Mouse (Mus musculus) midbrain, embryonic 16.5 days (tissue): ENCODE measurements around the gene Acadm. TPM values are rescaled to one million over a fixed set of nuclear protein-coding genes. Genes with fewer than 3 reads are reported as not detected.

Experiments used
- ATAC-seq: fragments of 200-750 bp; cut with Nextera tagmentation; 2 replicates; pipeline ENCODE4 v1.8.0; 2017; ENCODE audit warnings: moderate TSS enrichment
- H3K27ac ChIP-seq: fragments of 300-500 bp; sonication (generic); 2 replicates; pipeline ENCODE4 v1.5.1; 2014; ENCODE audit warnings: mild to moderate bottlenecking, low read length, mixed read lengths
- H3K27me3 ChIP-seq: fragments of 300-500 bp; sonication (generic); 2 replicates; pipeline ENCODE4 v1.6.1; 2014; ENCODE audit warnings: low read depth, low read length, mixed read lengths; ENCODE audit not compliant: control insufficient read depth, insufficient read depth
- H3K36me3 ChIP-seq: fragments of 300-500 bp; sonication (generic); 2 replicates; pipeline ENCODE4 v1.6.1; 2014; ENCODE audit warnings: mild to moderate bottlenecking, low read length, moderate library complexity, mixed read lengths; ENCODE audit not compliant: control insufficient read depth, insufficient read depth
- H3K4me1 ChIP-seq: fragments of 300-500 bp; sonication (generic); 2 replicates; pipeline ENCODE4 v1.6.1; 2014; ENCODE audit warnings: mild to moderate bottlenecking, low read length, mixed read lengths; ENCODE audit not compliant: control insufficient read depth, insufficient read depth
- H3K4me2 ChIP-seq: fragments of 300-500 bp; sonication (generic); 2 replicates; pipeline ENCODE4 v1.6.1; 2014; ENCODE audit warnings: mild to moderate bottlenecking, low read length, mixed read lengths
- H3K4me3 ChIP-seq: fragments of 300-500 bp; sonication (generic); 2 replicates; pipeline ENCODE4 v1.5.1; 2014; ENCODE audit warnings: low read depth, mild to moderate bottlenecking, low read length, moderate library complexity, mixed read lengths
- H3K9ac ChIP-seq: fragments of 300-500 bp; sonication (generic); 2 replicates; pipeline ENCODE4 v1.6.1; 2014; ENCODE audit warnings: low read depth, low read length, mixed read lengths
- H3K9me3 ChIP-seq: fragments of 300-500 bp; sonication (generic); replicated peaks from 2 replicates; pipeline ENCODE4 v1.6.1; 2014; ENCODE audit warnings: mild to moderate bottlenecking, low read length, mixed read lengths; ENCODE audit not compliant: control insufficient read depth, poor library complexity, severe bottlenecking
- WGBS: fragments of 180-500 bp; shearing (Covaris S2); extraction: QIAGEN DNeasy Blood & Tissue Kit; methylation state at CpG from one replicate; pipeline ENCODE4 v1.1.7; 2014; 5-methylcytosine and 5-hydroxymethylcytosine counted together
- polyA plus RNA-seq: library from polyadenylated mRNA; unstranded; fragments of >200 nt; fragmentation: Nextera tagmentation; extraction: Ambion mirVana; gene quantifications from 2 replicates; pipeline ENCODE4 v1.2.1, GENCODE M21; 2015

Gene Acadm
- polyA plus RNA-seq, 1 experiment from 2014 or later = 65.6 TPM

GRCm38 (mm10) chr3:153943901-153944334 is 514 bp downstream of the Acadm start:
- peak; percentile 72 for ATAC-seq
- H3K4me2 ChIP-seq = peak overlapping the region; percentile 83
- H3K27ac ChIP-seq = peak overlapping the region; percentile 77
- H3K27me3 ChIP-seq = no peaks in the 10 kb centered on the region
- peak overlapping the region; percentile 51 for H3K4me3 ChIP-seq
- H3K4me1 ChIP-seq = peaks cover 5% of the 10 kb centered on the region; the same call in 1 of the 2 replicates
- no peaks in the 10 kb centered on the region for H3K36me3 ChIP-seq
- H3K9me3 ChIP-seq = no peaks in the 10 kb centered on the region
- peak overlapping the region; percentile 67 for H3K9ac ChIP-seq
- 0% methylated on average over 19 of the region's 19 CpGs for WGBS

GRCm38 (mm10) chr3:153943003-153943640 is 1.3 kb downstream of the Acadm start:
- Histone ChIP-seq H3K4me2 (peak overlapping the region; percentile 83), H3K27ac (no peak overlapping the region), H3K36me3 (no peaks in the 10 kb centered on the region), H3K4me1 (peaks cover 5% of the 10 kb centered on the region; the same call in 1 of the 2 replicates), H3K9ac (no peak overlapping the region), H3K4me3 (peak overlapping the region; percentile 51), H3K9me3 (no peaks in the 10 kb centered on the region), H3K27me3 (no peaks in the 10 kb centered on the region)
- no peak for ATAC-seq
- WGBS = 30% methylated on average over 12 of the region's 12 CpGs

- H3K27me3 ChIP-seq = no peaks in the 10 kb centered on the region
- H3K9me3 ChIP-seq = no peaks in the 10 kb centered on the region
- H3K4me1 ChIP-seq = peaks cover 5% of the 10 kb centered on the region; the same call in 1 of the 2 replicates
- no peak for ATAC-seq
- peaks cover 4% of the 10 kb centered on the region; the same call in 1 of the 2 replicates for H3K36me3 ChIP-seq
- no peak overlapping the region for H3K9ac ChIP-seq
- H3K4me2 ChIP-seq = no peak overlapping the region
- H3K27ac ChIP-seq = no peak overlapping the region
- WGBS = 96% methylated on average over 13 of the region's 13 CpGs
- H3K4me3 ChIP-seq = no peak overlapping the region
Measured at GRCm38 (mm10) chr3:153941613-153942012, 2.8 kb downstream of the Acadm start.

GRCm38 (mm10) chr3:153940486-153940885 is 3.9 kb downstream of the Acadm start:
- Histone ChIP-seq H3K36me3 (peaks cover 7% of the 10 kb centered on the region; the same call in 1 of the 2 replicates), H3K4me1 (peaks cover 5% of the 10 kb centered on the region; the same call in 1 of the 2 replicates), H3K4me2 (no peak overlapping the region), H3K27ac (no peak overlapping the region), H3K4me3 (no peak overlapping the region), H3K27me3 (no peaks in the 10 kb centered on the region), H3K9ac (no peak overlapping the region), H3K9me3 (no peaks in the 10 kb centered on the region)
- ATAC-seq = no peak
- 95% methylated on average over 9 of the region's 9 CpGs for WGBS

GRCm38 (mm10) chr3:153940021-153940420 is 4.4 kb downstream of the Acadm start:
- WGBS = 81% methylated on average over 8 of the region's 8 CpGs

GRCm38 (mm10) chr3:153937116-153937810 is 7.2 kb downstream of the Acadm start:
- Histone ChIP-seq H3K36me3 (peaks cover 14% of the 10 kb centered on the region; the same call in 1 of the 2 replicates), H3K9me3 (no peaks in the 10 kb centered on the region), H3K4me1 (no peaks in the 10 kb centered on the region), H3K27ac (no peak overlapping the region), H3K4me3 (no peak overlapping the region), H3K4me2 (no peak overlapping the region), H3K27me3 (no peaks in the 10 kb centered on the region), H3K9ac (no peak overlapping the region)
- 93% methylated on average over 17 of the region's 17 CpGs for WGBS
- no peak for ATAC-seq

More at GRCm38 (mm10) chr3:153940021-153940420, 4.4 kb downstream of the Acadm start:
- Histone ChIP-seq H3K4me3 (no peak overlapping the region), H3K9ac (no peak overlapping the region), H3K4me1 (peaks cover 5% of the 10 kb centered on the region; the same call in 1 of the 2 replicates), H3K27ac (no peak overlapping the region), H3K36me3 (peaks cover 7% of the 10 kb centered on the region; the same call in 1 of the 2 replicates), H3K4me2 (no peak overlapping the region), H3K9me3 (no peaks in the 10 kb centered on the region), H3K27me3 (no peaks in the 10 kb centered on the region)
- ATAC-seq = no peak

- H3K4me2 ChIP-seq = no peak overlapping the region
- H3K9ac ChIP-seq = no peak overlapping the region
- no peaks in the 10 kb centered on the region for H3K27me3 ChIP-seq
- peaks cover 14% of the 10 kb centered on the region; the same call in 1 of the 2 replicates for H3K36me3 ChIP-seq
- WGBS = 95% methylated on average over 9 of the region's 9 CpGs
- H3K4me1 ChIP-seq = no peaks in the 10 kb centered on the region
- no peak overlapping the region for H3K27ac ChIP-seq
- H3K4me3 ChIP-seq = no peak overlapping the region
- H3K9me3 ChIP-seq = no peaks in the 10 kb centered on the region
- no peak for ATAC-seq
Measured at GRCm38 (mm10) chr3:153935878-153936277, 8.6 kb downstream of the Acadm start.

GRCm38 (mm10) chr3:153932461-153932860 is 12.0 kb downstream of the Acadm start:
- Histone ChIP-seq H3K9ac (no peak overlapping the region), H3K9me3 (no peaks in the 10 kb centered on the region), H3K27ac (no peak overlapping the region), H3K4me2 (no peak overlapping the region), H3K4me3 (no peak overlapping the region), H3K27me3 (no peaks in the 10 kb centered on the region), H3K4me1 (no peaks in the 10 kb centered on the region), H3K36me3 (peaks cover 15% of the 10 kb centered on the region; the same call in 1 of the 2 replicates)
- WGBS = 93% methylated on average over 5 of the region's 5 CpGs
- ATAC-seq = no peak

GRCm38 (mm10) chr3:153929526-153929925 is 14.9 kb downstream of the Acadm start:
- Histone ChIP-seq H3K27ac (no peak overlapping the region), H3K4me1 (no peaks in the 10 kb centered on the region), H3K9me3 (no peaks in the 10 kb centered on the region), H3K27me3 (no peaks in the 10 kb centered on the region), H3K36me3 (peaks cover 13% of the 10 kb centered on the region; the same call in 1 of the 2 replicates), H3K4me3 (no peak overlapping the region), H3K4me2 (no peak overlapping the region), H3K9ac (no peak overlapping the region)
- ATAC-seq = no peak
- WGBS = 96% methylated on average over 11 of the region's 11 CpGs
